Mouse (Mus musculus): ENCODE data around the gene Sh3bp2. TPM values are rescaled to one million over a fixed set of nuclear protein-coding genes. Genes with fewer than 3 reads are reported as not detected.

The Sh3bp2 gene
- polyA plus RNA-seq, 1 experiment from 2014 or later: 6.8 TPM

- Histone ChIP-seq H3K4me2 (ENCODE audit: low read length) (no peak overlapping the region), H3K36me3 (ENCODE audit: control insufficient read depth, insufficient read depth, low read length) (no peaks in the 10 kb centered on the region)
- ATAC-seq (ENCODE audit: insufficient number of reproducible peaks, insufficient read depth, low FRiP score, low read depth): no peak
Measured at GRCm38 (mm10) chr5:34515096-34515495, 10.5 kb upstream of the Sh3bp2 start.

GRCm38 (mm10) chr5:34517913-34518312 lies 7.7 kb upstream of the Sh3bp2 start:
- Histone ChIP-seq H3K4me1 (ENCODE audit: control insufficient read depth in 2 of 2, insufficient read depth in 2 of 2, low read length in 2 of 2) (peaks cover 22 to 23% of the 10 kb centered on the region in 2 experiments), H3K4me2 (ENCODE audit: low read length) (no peak overlapping the region), H3K27me3 (ENCODE audit: control insufficient read depth, insufficient read depth, low read length) (no peaks in the 10 kb centered on the region), H3K27ac (replicated peaks in 1 of 2; ENCODE audit: control insufficient read depth in 1 of 2, insufficient read depth in 1 of 2, low read depth in 2 of 2, low read length in 2 of 2) (no peak overlapping the region), H3K9ac (ENCODE audit: low read length) (no peak overlapping the region), H3K9me3 (ENCODE audit: control insufficient read depth, low read length) (no peaks in the 10 kb centered on the region), H3K4me3 (ENCODE audit: control insufficient read depth in 1 of 2, insufficient read depth in 1 of 2, low read depth in 1 of 2, low read length in 2 of 2) (no peak overlapping the region), H3K36me3 (ENCODE audit: control insufficient read depth, insufficient read depth, low read length) (no peaks in the 10 kb centered on the region)
- ATAC-seq (ENCODE audit: insufficient number of reproducible peaks, insufficient read depth, low FRiP score, low read depth): no peak
- WGBS: 22% methylated on average over 3 of the region's 3 CpGs

More at GRCm38 (mm10) chr5:34515096-34515495, 10.5 kb upstream of the Sh3bp2 start:
- H3K4me1 ChIP-seq (ENCODE audit: control insufficient read depth in 2 of 2, insufficient read depth in 2 of 2, low read length in 2 of 2): peaks cover 10 to 19% of the 10 kb centered on the region in 2 experiments
- no peak overlapping the region for H3K4me3 ChIP-seq (ENCODE audit: control insufficient read depth in 1 of 2, insufficient read depth in 1 of 2, low read depth in 1 of 2, low read length in 2 of 2)
- H3K27ac ChIP-seq (replicated peaks in 1 of 2; ENCODE audit: control insufficient read depth in 1 of 2, insufficient read depth in 1 of 2, low read depth in 2 of 2, low read length in 2 of 2): no peak overlapping the region
- H3K9me3 ChIP-seq (ENCODE audit: control insufficient read depth, low read length): no peaks in the 10 kb centered on the region
- H3K27me3 ChIP-seq (ENCODE audit: control insufficient read depth, insufficient read depth, low read length): no peaks in the 10 kb centered on the region
- H3K9ac ChIP-seq (ENCODE audit: low read length): no peak overlapping the region

- Histone ChIP-seq H3K4me1 (ENCODE audit: control insufficient read depth in 2 of 2, insufficient read depth in 2 of 2, low read length in 2 of 2) (peaks cover 15 to 16% of the 10 kb centered on the region in 2 experiments), H3K9me3 (ENCODE audit: control insufficient read depth, low read length) (no peaks in the 10 kb centered on the region), H3K27ac (replicated peaks in 1 of 2; ENCODE audit: control insufficient read depth in 1 of 2, insufficient read depth in 1 of 2, low read depth in 2 of 2, low read length in 2 of 2) (no peak overlapping the region), H3K36me3 (ENCODE audit: control insufficient read depth, insufficient read depth, low read length) (no peaks in the 10 kb centered on the region), H3K4me2 (ENCODE audit: low read length) (no peak overlapping the region), H3K4me3 (ENCODE audit: control insufficient read depth in 1 of 2, insufficient read depth in 1 of 2, low read depth in 1 of 2, low read length in 2 of 2) (no peak overlapping the region), H3K27me3 (ENCODE audit: control insufficient read depth, insufficient read depth, low read length) (no peaks in the 10 kb centered on the region), H3K9ac (ENCODE audit: low read length) (no peak overlapping the region)
- WGBS: 85% methylated on average over 9 of the region's 9 CpGs
- no peak for ATAC-seq (ENCODE audit: insufficient number of reproducible peaks, insufficient read depth, low FRiP score, low read depth)
Measured at GRCm38 (mm10) chr5:34519389-34519910, 6.2 kb upstream of the Sh3bp2 start.

DNA sequence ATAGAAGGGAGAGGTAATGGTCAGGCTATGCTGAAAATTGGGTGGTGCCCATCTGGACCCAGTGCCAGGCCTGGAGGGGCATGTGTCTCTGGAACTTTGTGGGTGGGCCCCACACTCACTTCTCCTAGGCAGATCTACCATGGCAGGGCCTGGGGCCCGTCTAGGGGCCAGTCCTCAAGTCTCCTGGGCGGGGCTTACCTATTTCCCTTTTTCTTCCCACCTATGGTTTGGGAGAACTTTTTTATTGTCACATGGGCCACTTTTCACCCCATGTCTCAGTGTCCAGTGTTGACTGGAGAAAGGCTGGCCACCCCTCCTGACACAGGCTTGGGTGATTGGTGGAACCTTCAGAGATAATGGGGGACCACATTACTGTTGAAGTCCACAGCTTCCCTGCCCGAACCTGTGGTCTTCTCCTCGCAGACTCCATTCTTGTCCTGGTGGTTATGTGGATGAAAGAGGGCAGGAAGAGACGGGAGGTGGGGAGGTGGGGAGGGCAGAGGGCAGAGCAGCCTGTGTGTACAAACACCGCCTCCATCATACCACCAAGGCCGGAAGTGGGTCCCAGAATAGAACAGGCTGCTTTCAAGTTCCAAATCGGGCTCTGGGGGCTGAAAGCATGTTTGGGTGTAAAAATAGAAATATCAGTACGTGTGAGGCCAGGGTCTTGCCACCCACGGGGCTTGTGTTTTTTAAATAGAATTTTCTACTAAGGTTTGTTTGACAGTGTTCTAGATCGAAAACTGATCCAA lies 5.0 kb upstream of the Sh3bp2 start:
- Histone ChIP-seq H3K27ac (replicated peaks in 1 of 2; ENCODE audit: control insufficient read depth in 1 of 2, insufficient read depth in 1 of 2, low read depth in 2 of 2, low read length in 2 of 2) (peak overlapping the region; percentile 50 to 62; a peak in 3 of 4 replicates), H3K4me1 (ENCODE audit: control insufficient read depth in 2 of 2, insufficient read depth in 2 of 2, low read length in 2 of 2) (peaks cover 14% of the 10 kb centered on the region in 2 experiments), H3K9ac (ENCODE audit: low read length) (no peak overlapping the region), H3K4me3 (ENCODE audit: control insufficient read depth in 1 of 2, insufficient read depth in 1 of 2, low read depth in 1 of 2, low read length in 2 of 2) (no peak overlapping the region), H3K9me3 (ENCODE audit: control insufficient read depth, low read length) (no peaks in the 10 kb centered on the region), H3K27me3 (ENCODE audit: control insufficient read depth, insufficient read depth, low read length) (no peaks in the 10 kb centered on the region), H3K4me2 (ENCODE audit: low read length) (no peak overlapping the region), H3K36me3 (ENCODE audit: control insufficient read depth, insufficient read depth, low read length) (no peaks in the 10 kb centered on the region)
- 34% methylated on average over 11 of the region's 11 CpGs for WGBS
- no peak for ATAC-seq (ENCODE audit: insufficient number of reproducible peaks, insufficient read depth, low FRiP score, low read depth)

DNA sequence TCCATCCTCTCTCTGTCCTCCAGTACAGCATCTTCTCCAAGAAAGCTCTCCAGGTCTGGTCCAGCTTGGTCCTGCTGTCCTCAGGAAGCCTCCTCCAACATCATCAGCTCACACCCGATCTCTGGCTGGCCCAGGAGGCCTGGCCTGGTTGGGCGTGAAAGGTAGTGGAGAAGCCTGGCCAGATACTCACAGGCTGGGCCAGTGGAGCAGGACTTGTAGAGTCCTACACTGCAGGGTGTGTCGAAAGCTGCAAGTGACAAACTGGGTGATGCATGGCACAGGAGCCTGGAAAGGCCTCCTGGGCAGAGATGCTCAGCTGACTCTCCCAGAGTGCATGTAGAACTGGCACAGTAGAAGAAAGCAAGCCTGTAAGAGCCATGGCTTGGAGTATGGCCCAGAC lies 4.3 kb upstream of the Sh3bp2 start:
- Histone ChIP-seq H3K27ac (replicated peaks in 1 of 2; ENCODE audit: control insufficient read depth in 1 of 2, insufficient read depth in 1 of 2, low read depth in 2 of 2, low read length in 2 of 2) (peak overlapping the region; percentile 50 to 62), H3K4me1 (ENCODE audit: control insufficient read depth in 2 of 2, insufficient read depth in 2 of 2, low read length in 2 of 2) (peaks cover 18 to 20% of the 10 kb centered on the region in 2 experiments), H3K4me3 (ENCODE audit: control insufficient read depth in 1 of 2, insufficient read depth in 1 of 2, low read depth in 1 of 2, low read length in 2 of 2) (no peak overlapping the region), H3K4me2 (ENCODE audit: low read length) (no peak overlapping the region), H3K9me3 (ENCODE audit: control insufficient read depth, low read length) (no peaks in the 10 kb centered on the region), H3K27me3 (ENCODE audit: control insufficient read depth, insufficient read depth, low read length) (no peaks in the 10 kb centered on the region), H3K9ac (ENCODE audit: low read length) (no peak overlapping the region), H3K36me3 (ENCODE audit: control insufficient read depth, insufficient read depth, low read length) (no peaks in the 10 kb centered on the region)
- ATAC-seq (ENCODE audit: insufficient number of reproducible peaks, insufficient read depth, low FRiP score, low read depth): no peak
- WGBS: 58% methylated on average over 3 of the region's 3 CpGs

DNA sequence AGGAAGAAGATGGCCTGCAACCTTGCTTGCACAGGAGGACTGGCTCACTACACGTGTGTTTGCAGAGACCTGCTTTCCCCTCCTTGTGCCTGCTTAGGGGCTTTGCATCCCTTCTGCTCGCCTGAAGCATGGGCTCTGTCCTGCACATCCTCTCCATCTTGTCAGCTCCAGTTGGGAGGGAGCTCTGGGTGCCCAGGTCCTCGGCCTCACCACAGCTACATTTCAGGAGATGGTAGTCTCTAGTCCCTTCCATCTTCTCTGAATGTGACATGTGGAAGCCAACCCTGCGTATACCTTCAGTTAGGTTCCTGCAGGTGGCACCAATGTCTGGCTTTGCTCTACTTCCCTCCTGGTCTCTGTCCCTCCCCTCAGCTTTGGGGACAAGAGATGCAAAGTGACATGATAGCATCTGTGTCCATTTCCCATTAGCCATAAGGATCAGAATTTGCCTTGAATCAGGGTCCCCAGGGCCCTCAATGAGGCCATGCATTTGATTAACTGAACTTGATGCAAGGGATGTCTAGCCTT lies 1.6 kb upstream of the Sh3bp2 start:
- no peak for ATAC-seq (ENCODE audit: insufficient number of reproducible peaks, insufficient read depth, low FRiP score, low read depth)
- 68% methylated on average over 4 of the region's 4 CpGs for WGBS
- H3K9me3 ChIP-seq (ENCODE audit: control insufficient read depth, low read length): no peaks in the 10 kb centered on the region
- no peak overlapping the region for H3K4me3 ChIP-seq (ENCODE audit: control insufficient read depth in 1 of 2, insufficient read depth in 1 of 2, low read depth in 1 of 2, low read length in 2 of 2)
- no peak overlapping the region for H3K27ac ChIP-seq (replicated peaks in 1 of 2; ENCODE audit: control insufficient read depth in 1 of 2, insufficient read depth in 1 of 2, low read depth in 2 of 2, low read length in 2 of 2)
- H3K36me3 ChIP-seq (ENCODE audit: control insufficient read depth, insufficient read depth, low read length): no peaks in the 10 kb centered on the region
- H3K4me2 ChIP-seq (ENCODE audit: low read length): no peak overlapping the region
- no peak overlapping the region for H3K9ac ChIP-seq (ENCODE audit: low read length)
- no peaks in the 10 kb centered on the region for H3K27me3 ChIP-seq (ENCODE audit: control insufficient read depth, insufficient read depth, low read length)
- H3K4me1 ChIP-seq (ENCODE audit: control insufficient read depth in 2 of 2, insufficient read depth in 2 of 2, low read length in 2 of 2): peaks cover 23 to 25% of the 10 kb centered on the region in 2 experiments

- Histone ChIP-seq H3K9me3 (ENCODE audit: control insufficient read depth, low read length) (no peaks in the 10 kb centered on the region), H3K27ac (replicated peaks in 1 of 2; ENCODE audit: control insufficient read depth in 1 of 2, insufficient read depth in 1 of 2, low read depth in 2 of 2, low read length in 2 of 2) (no peak overlapping the region), H3K27me3 (ENCODE audit: control insufficient read depth, insufficient read depth, low read length) (no peaks in the 10 kb centered on the region), H3K9ac (ENCODE audit: low read length) (no peak overlapping the region), H3K36me3 (ENCODE audit: control insufficient read depth, insufficient read depth, low read length) (no peaks in the 10 kb centered on the region), H3K4me3 (ENCODE audit: control insufficient read depth in 1 of 2, insufficient read depth in 1 of 2, low read depth in 1 of 2, low read length in 2 of 2) (no peak overlapping the region), H3K4me2 (ENCODE audit: low read length) (no peak overlapping the region), H3K4me1 (ENCODE audit: control insufficient read depth in 2 of 2, insufficient read depth in 2 of 2, low read length in 2 of 2) (peaks cover 23 to 25% of the 10 kb centered on the region in 2 experiments)
- ATAC-seq (ENCODE audit: insufficient number of reproducible peaks, insufficient read depth, low FRiP score, low read depth): no peak
Measured at GRCm38 (mm10) chr5:34524511-34524910, 1.1 kb upstream of the Sh3bp2 start.
